Mouse (Mus musculus) intestine, embryonic 15.5 days (tissue): Measurements from ENCODE around the gene Tubb5. TPM values are rescaled to one million over a fixed set of nuclear protein-coding genes. Genes with fewer than 3 reads are reported as not detected.
A peak's percentile ranks its signal among the peaks of the same experiment; 100 is the strongest.

Experiments used
- ATAC-seq: fragments of 200-750 bp; cut with Nextera tagmentation; 2 replicates; pipeline ENCODE4 v1.8.0; 2017; ENCODE audit warnings: moderate TSS enrichment, moderate library complexity
- H3K27ac ChIP-seq: fragments of 300-500 bp; sonication (generic); 2 replicates; pipeline ENCODE4 v1.5.1; 2015; ENCODE audit warnings: mild to moderate bottlenecking, inconsistent platforms
- H3K27me3 ChIP-seq: fragments of 300-500 bp; sonication (generic); replicated peaks from 2 replicates; pipeline ENCODE4 v1.6.1; 2015; ENCODE audit warnings: inconsistent platforms
- H3K36me3 ChIP-seq: fragments of 300-500 bp; sonication (generic); 2 replicates; pipeline ENCODE4 v1.6.1; 2015; ENCODE audit warnings: inconsistent platforms
- H3K4me1 ChIP-seq: fragments of 300-500 bp; sonication (generic); replicated peaks from 2 replicates; pipeline ENCODE4 v1.6.1; 2015; ENCODE audit warnings: inconsistent platforms
- H3K4me2 ChIP-seq: fragments of 300-500 bp; sonication (generic); replicated peaks from 2 replicates; pipeline ENCODE4 v1.6.1; 2015; ENCODE audit warnings: mild to moderate bottlenecking, inconsistent platforms
- H3K4me3 ChIP-seq: fragments of 300-500 bp; sonication (generic); replicated peaks from 2 replicates; pipeline ENCODE4 v1.5.1; 2015; ENCODE audit warnings: inconsistent platforms
- H3K9ac ChIP-seq: fragments of 300-500 bp; sonication (generic); 2 replicates; pipeline ENCODE4 v1.6.1; 2015; ENCODE audit warnings: inconsistent platforms
- H3K9me3 ChIP-seq: fragments of 300-500 bp; sonication (generic); 2 replicates; pipeline ENCODE4 v1.6.1; 2016; ENCODE audit warnings: inconsistent platforms
- WGBS: fragments of 180-500 bp; shearing (Covaris S2); methylation state at CpG from one replicate; pipeline ENCODE4 v1.1.7; 2015; 5-methylcytosine and 5-hydroxymethylcytosine counted together
- polyA plus RNA-seq: library from polyadenylated mRNA; unstranded; fragments of >200 nt; fragmentation: Nextera tagmentation; extraction: Ambion mirVana; gene quantifications from 2 replicates; pipeline ENCODE4 v1.2.1, GENCODE M21; 2015

Gene Tubb5
- 729 and 776 TPM in 2 replicates for polyA plus RNA-seq

- H3K27me3 ChIP-seq: no peaks in the 10 kb centered on the region
- peaks cover 26% of the 10 kb centered on the region for H3K4me1 ChIP-seq
Measured at GRCm38 (mm10) chr17:35838122-35838544, at the start of gene Tubb5. TSS of gene Tubb5 (minus strand) at chr17:35838306.

GRCm38 (mm10) chr17:35887725-35888124 lies 49.6 kb upstream of the Tubb5 start:
- WGBS: 87% methylated on average over 13 of the region's 17 CpGs
- H3K4me2 ChIP-seq: no peak overlapping the region

More at GRCm38 (mm10) chr17:35838122-35838544, at the start of gene Tubb5:
- Histone ChIP-seq H3K27ac (peak within 1 kb of the TSS; percentile 96), H3K36me3 (peaks cover 25% of the 10 kb centered on the region), H3K9me3 (no peaks in the 10 kb centered on the region), H3K4me3 (peak within 1 kb of the TSS; percentile 68), H3K4me2 (peak within 1 kb of the TSS; percentile 70), H3K9ac (peak within 1 kb of the TSS; percentile 84)
- ATAC-seq: peak; percentile 77
- WGBS: under 1% methylated on average over 29 of the region's 29 CpGs

DNA sequence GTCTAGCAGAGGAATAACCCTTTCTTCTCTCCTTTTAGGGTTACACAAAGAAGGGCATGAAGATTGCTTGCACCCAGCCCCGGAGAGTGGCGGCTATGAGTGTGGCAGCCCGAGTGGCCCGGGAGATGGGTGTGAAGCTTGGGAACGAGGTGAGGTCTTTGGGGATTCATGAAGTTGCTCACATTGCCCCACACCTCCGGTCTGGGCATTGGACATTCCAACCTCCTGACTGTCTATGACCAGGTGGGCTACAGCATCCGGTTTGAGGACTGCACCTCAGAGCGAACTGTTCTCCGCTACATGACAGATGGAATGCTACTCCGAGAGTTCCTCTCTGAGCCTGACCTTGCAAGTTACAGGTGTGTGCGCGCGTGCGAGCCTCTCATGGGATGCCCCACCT lies 45.7 kb upstream of the Tubb5 start:
- WGBS: 97% methylated on average over 14 of the region's 14 CpGs

More at GRCm38 (mm10) chr17:35887725-35888124, 49.6 kb upstream of the Tubb5 start:
- no peak for ATAC-seq
- H3K4me3 ChIP-seq: no peak overlapping the region
- no peaks in the 10 kb centered on the region for H3K9me3 ChIP-seq
- H3K4me1 ChIP-seq: no peaks in the 10 kb centered on the region
- peaks cover 62% of the 10 kb centered on the region for H3K36me3 ChIP-seq
- H3K27ac ChIP-seq: no peak overlapping the region
- H3K27me3 ChIP-seq: no peaks in the 10 kb centered on the region
- H3K9ac ChIP-seq: no peak overlapping the region

DNA sequence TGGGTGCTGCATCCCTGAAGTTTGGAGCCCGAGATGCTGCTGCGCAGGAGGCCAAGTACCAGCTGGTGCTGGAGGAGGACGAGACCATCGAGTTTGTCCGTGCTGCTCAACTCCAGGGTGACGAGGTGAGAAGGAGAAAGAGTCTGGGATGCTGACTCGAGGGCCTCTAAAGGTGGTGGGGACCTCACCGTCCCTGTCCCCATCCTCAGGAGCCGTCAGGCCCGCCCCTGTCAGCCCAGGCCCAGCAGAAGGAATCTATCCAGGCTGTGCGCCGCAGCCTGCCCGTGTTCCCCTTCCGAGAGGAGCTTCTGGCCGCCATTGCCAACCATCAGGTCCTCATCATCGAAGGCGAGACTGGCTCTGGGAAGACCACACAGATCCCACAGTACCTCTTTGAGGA lies 44.8 kb upstream of the Tubb5 start:
- no peak for ATAC-seq
- no peak overlapping the region for H3K9ac ChIP-seq
- WGBS: 91% methylated on average over 17 of the region's 17 CpGs
- H3K4me3 ChIP-seq: no peak overlapping the region
- H3K27ac ChIP-seq: no peak overlapping the region
- no peaks in the 10 kb centered on the region for H3K27me3 ChIP-seq
- H3K36me3 ChIP-seq: peaks cover 43% of the 10 kb centered on the region
- H3K9me3 ChIP-seq: no peaks in the 10 kb centered on the region
- H3K4me1 ChIP-seq: peaks cover 6% of the 10 kb centered on the region; the same call in 1 of the 2 replicates
- no peak overlapping the region for H3K4me2 ChIP-seq

More for the DNA sequence above, 45.7 kb upstream of the Tubb5 start:
- H3K4me2 ChIP-seq: no peak overlapping the region
- H3K36me3 ChIP-seq: peaks cover 52% of the 10 kb centered on the region
- no peak for ATAC-seq
- H3K4me3 ChIP-seq: no peak overlapping the region
- no peaks in the 10 kb centered on the region for H3K27me3 ChIP-seq
- peaks cover 6% of the 10 kb centered on the region; the same call in 1 of the 2 replicates for H3K4me1 ChIP-seq
- no peaks in the 10 kb centered on the region for H3K9me3 ChIP-seq
- no peak overlapping the region for H3K9ac ChIP-seq
- no peak overlapping the region for H3K27ac ChIP-seq

- peak within 1 kb of the TSS; percentile 96 for H3K4me3 ChIP-seq
- H3K4me1 ChIP-seq: peaks cover 6% of the 10 kb centered on the region; the same call in 1 of the 2 replicates
- 6% methylated on average over 66 of the region's 66 CpGs for WGBS
- no peaks in the 10 kb centered on the region for H3K9me3 ChIP-seq
- no peaks in the 10 kb centered on the region for H3K27me3 ChIP-seq
- H3K36me3 ChIP-seq: peaks cover 27% of the 10 kb centered on the region
- peak; percentile 94 for ATAC-seq
- H3K27ac ChIP-seq: peak within 1 kb of the TSS; percentile 71
- H3K9ac ChIP-seq: peak within 1 kb of the TSS; percentile 85
- peak within 1 kb of the TSS; percentile 73 for H3K4me2 ChIP-seq
Measured at GRCm38 (mm10) chr17:35879245-35880057, 41.3 kb upstream of the Tubb5 start, which contains the start of gene Dhx16. TSS of gene Dhx16 (plus strand) at chr17:35879819.

GRCm38 (mm10) chr17:35874721-35875120 lies 36.6 kb upstream of the Tubb5 start:
- no peak overlapping the region for H3K4me3 ChIP-seq
- H3K27ac ChIP-seq: no peak overlapping the region
- H3K27me3 ChIP-seq: no peaks in the 10 kb centered on the region
- 89% methylated on average over 6 of the region's 6 CpGs for WGBS
- H3K4me1 ChIP-seq: peaks cover 15% of the 10 kb centered on the region
- H3K36me3 ChIP-seq: peaks cover 9% of the 10 kb centered on the region; the same call in 1 of the 2 replicates
- no peak for ATAC-seq
- H3K4me2 ChIP-seq: no peak overlapping the region
- no peak overlapping the region for H3K9ac ChIP-seq
- no peaks in the 10 kb centered on the region for H3K9me3 ChIP-seq

- Histone ChIP-seq H3K4me2 (peak overlapping the region; percentile 35; the same call in 1 of the 2 replicates), H3K4me3 (no peak overlapping the region), H3K27me3 (no peaks in the 10 kb centered on the region), H3K9me3 (no peaks in the 10 kb centered on the region), H3K36me3 (peaks cover 9% of the 10 kb centered on the region; the same call in 1 of the 2 replicates), H3K27ac (0 out of 2 replicates have a peak overlapping the region, but pooled peaks have one; percentile 8), H3K9ac (0 out of 2 replicates have a peak overlapping the region, but pooled peaks have one; percentile 18), H3K4me1 (peaks cover 23% of the 10 kb centered on the region)
- peak; percentile 64 for ATAC-seq
- 29% methylated on average over 21 of the region's 21 CpGs for WGBS
Measured at GRCm38 (mm10) chr17:35873774-35874519, 35.8 kb upstream of the Tubb5 start.

GRCm38 (mm10) chr17:35870884-35871696 lies 33.0 kb upstream of the Tubb5 start:
- WGBS: 76% methylated on average over 8 of the region's 8 CpGs
- no peak for ATAC-seq
- Histone ChIP-seq H3K27ac (peak overlapping the region; percentile 72), H3K27me3 (no peaks in the 10 kb centered on the region), H3K4me2 (peak overlapping the region; percentile 94), H3K36me3 (peaks cover 9% of the 10 kb centered on the region; the same call in 1 of the 2 replicates), H3K4me1 (peaks cover 39% of the 10 kb centered on the region), H3K9me3 (no peaks in the 10 kb centered on the region), H3K9ac (no peak overlapping the region), H3K4me3 (peak overlapping the region; percentile 64)

DNA sequence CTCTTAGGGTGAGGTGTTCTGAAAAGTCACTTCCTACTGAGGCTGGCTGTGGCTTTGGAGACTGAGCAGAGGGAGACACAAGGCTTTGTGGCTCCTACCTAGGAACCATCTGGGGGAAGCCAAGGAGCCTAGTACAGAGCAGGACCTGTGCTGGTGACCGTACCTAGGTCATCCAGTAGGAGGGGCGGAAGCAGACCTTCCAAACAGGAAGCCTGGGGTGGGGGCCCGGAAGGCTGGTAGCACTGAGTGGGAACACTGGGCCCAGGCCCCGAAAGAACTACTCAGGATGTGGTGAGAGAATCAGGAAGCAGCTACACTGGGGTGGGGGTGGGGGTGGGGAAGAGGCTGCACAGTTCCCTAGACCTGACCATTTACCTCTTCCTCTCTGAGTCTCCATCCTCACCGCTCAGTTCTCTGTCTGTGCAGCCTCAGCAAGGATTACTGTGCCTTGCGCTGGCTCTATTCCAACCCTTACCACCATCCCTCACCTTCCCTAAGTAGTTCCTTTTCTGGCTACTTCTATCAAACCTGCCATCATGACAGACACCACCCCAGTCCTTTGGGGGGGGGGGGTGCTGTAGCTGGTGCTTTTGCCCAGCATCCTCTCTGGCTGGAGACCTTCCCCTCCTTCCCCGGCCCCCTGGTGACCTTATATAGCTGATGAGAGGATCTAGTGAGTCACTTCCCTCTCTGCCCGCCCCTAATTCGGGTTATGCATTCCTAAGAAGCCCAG lies 32.2 kb upstream of the Tubb5 start:
- no peak for ATAC-seq
- peak overlapping the region; percentile 72 for H3K27ac ChIP-seq

GRCm38 (mm10) chr17:35869346-35870067 lies 31.4 kb upstream of the Tubb5 start:
- no peaks in the 10 kb centered on the region for H3K9me3 ChIP-seq
- no peaks in the 10 kb centered on the region for H3K27me3 ChIP-seq
- ATAC-seq: peak; percentile 11; the same call in 1 of the 2 replicates
- peaks cover 5% of the 10 kb centered on the region; the same call in 1 of the 2 replicates for H3K36me3 ChIP-seq
- peaks cover 47% of the 10 kb centered on the region for H3K4me1 ChIP-seq
- peak overlapping the region; percentile 64 for H3K4me3 ChIP-seq
- peak overlapping the region; percentile 72 for H3K27ac ChIP-seq
- H3K9ac ChIP-seq: peak overlapping the region; percentile 71
- H3K4me2 ChIP-seq: peak overlapping the region; percentile 94
- 7% methylated on average over 7 of the region's 7 CpGs for WGBS

More for the DNA sequence above, 32.2 kb upstream of the Tubb5 start:
- H3K9ac ChIP-seq: peak overlapping the region; percentile 71
- H3K4me1 ChIP-seq: peaks cover 40% of the 10 kb centered on the region
- H3K36me3 ChIP-seq: peaks cover 9% of the 10 kb centered on the region; the same call in 1 of the 2 replicates
- no peaks in the 10 kb centered on the region for H3K27me3 ChIP-seq
- peak overlapping the region; percentile 94 for H3K4me2 ChIP-seq
- H3K4me3 ChIP-seq: peak overlapping the region; percentile 64
- 45% methylated on average over 9 of the region's 9 CpGs for WGBS
- no peaks in the 10 kb centered on the region for H3K9me3 ChIP-seq
